Mouse (Mus musculus): ENCODE data around the gene Ubap2l. TPM values are rescaled to one million over a fixed set of nuclear protein-coding genes. Genes with fewer than 3 reads are reported as not detected.

The Ubap2l gene
- polyA plus RNA-seq, 1 experiment from 2014 or later: 132 TPM

DNA sequence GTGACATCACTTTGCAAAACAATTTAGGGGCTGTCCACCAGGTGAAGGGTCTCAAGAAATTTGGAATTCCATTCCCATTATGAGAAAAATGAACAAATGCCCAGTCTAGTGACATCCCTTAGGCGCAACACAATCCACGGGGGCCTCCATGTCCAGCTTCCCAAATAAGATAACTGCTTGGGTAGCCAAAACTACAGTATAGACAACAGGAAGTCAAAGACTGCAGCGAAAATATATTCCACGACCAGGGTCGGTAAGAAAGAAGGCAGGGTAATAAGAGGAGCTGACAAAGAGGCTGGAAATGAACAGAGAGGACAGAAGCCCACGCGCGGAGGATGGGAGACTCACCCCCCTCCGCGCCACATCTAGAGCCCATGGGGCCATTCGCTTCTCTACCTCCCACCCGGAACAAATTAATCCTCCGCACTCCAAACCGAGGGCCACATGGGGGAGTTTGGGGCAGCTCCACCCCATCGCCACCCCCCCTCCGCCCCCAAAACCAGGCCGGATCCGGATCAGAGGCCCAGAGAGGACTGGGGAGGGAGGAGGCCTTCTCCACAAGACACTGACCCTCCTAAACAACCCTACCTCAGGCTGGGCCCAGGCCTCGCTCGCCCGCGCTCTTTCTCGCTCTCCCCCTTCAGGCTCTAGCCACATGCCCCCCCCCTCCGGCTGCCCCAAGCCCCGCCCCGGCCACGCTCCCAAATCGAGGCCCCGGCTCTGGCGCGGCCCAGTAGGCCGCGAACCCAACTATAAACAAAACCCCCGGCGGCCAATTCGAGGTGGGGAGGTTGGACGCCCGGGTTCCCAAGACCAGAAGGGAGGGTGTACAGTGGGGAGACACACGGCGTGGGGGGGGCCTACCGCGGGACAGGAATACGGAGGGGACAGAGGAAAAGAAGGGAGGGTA, 732 bp downstream of the Ubap2l start, which contains the start of gene 4933434E20Rik:
4933434E20Rik (plus strand) TSS at position 196 of the 910 bp plus-strand sequence.
- Histone ChIP-seq H3K27me3 (replicated peaks; ENCODE audit: control insufficient read depth, insufficient read depth, low read length) (no peaks in the 10 kb centered on the region), H3K9ac (ENCODE audit: low read length) (peak within 1 kb of the TSS; percentile 97)

DNA sequence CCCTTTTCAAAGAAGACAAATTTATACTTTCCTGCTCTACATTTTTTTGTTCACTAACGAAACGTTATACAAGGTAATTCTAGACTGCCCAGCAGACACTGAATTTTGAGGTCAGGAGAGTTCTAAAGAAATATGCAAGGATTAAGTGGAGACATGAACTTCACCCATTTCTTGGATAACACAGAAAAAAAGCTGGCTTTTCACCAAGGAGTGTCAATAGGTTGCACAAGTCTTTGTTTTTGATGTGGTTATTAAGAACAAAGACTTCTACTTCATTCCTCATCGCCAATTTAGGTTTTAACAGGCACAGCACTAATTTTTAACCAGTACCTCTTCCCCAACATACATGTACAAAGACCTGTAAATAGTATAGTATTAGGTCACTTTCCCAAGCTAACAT, 2.7 kb downstream of the Ubap2l start:
- Histone ChIP-seq H3K9me3 (replicated peaks; ENCODE audit: control insufficient read depth, low read length) (no peaks in the 10 kb centered on the region), H3K9ac (ENCODE audit: low read length) (peak overlapping the region; percentile 35; the same call in 1 of the 2 replicates), H3K4me1 (ENCODE audit: control insufficient read depth, insufficient read depth, low read length) (peaks cover 21% of the 10 kb centered on the region), H3K4me3 (ENCODE audit: low read depth, low read length) (no peak overlapping the region), H3K4me2 (ENCODE audit: low read length) (no peak overlapping the region), H3K27ac (ENCODE audit: low read depth, low read length) (no peak overlapping the region), H3K36me3 (ENCODE audit: control insufficient read depth, insufficient read depth, low read length) (peaks cover 27% of the 10 kb centered on the region), H3K27me3 (replicated peaks; ENCODE audit: control insufficient read depth, insufficient read depth, low read length) (no peaks in the 10 kb centered on the region)
- no peak for DNase-seq (ENCODE audit: low spot score)
- no peak for ATAC-seq
- WGBS: 48% methylated on average over 3 of the region's 3 CpGs

More for the DNA sequence above, 732 bp downstream of the Ubap2l start, which contains the start of gene 4933434E20Rik:
- under 1% methylated on average over 43 of the region's 43 CpGs for WGBS
- H3K9me3 ChIP-seq (replicated peaks; ENCODE audit: control insufficient read depth, low read length): no peaks in the 10 kb centered on the region
- H3K27ac ChIP-seq (ENCODE audit: low read depth, low read length): peak within 1 kb of the TSS; percentile 91
- peaks cover 28% of the 10 kb centered on the region for H3K36me3 ChIP-seq (ENCODE audit: control insufficient read depth, insufficient read depth, low read length)
- H3K4me1 ChIP-seq (ENCODE audit: control insufficient read depth, insufficient read depth, low read length): peaks cover 26% of the 10 kb centered on the region
- peak within 1 kb of the TSS; percentile 83 for H3K4me2 ChIP-seq (ENCODE audit: low read length)
- peak within 1 kb of the TSS; percentile 88 for H3K4me3 ChIP-seq (ENCODE audit: low read depth, low read length)
- DNase-seq (ENCODE audit: low spot score) (peak; percentile 58), ATAC-seq (peak; percentile 69)

DNA sequence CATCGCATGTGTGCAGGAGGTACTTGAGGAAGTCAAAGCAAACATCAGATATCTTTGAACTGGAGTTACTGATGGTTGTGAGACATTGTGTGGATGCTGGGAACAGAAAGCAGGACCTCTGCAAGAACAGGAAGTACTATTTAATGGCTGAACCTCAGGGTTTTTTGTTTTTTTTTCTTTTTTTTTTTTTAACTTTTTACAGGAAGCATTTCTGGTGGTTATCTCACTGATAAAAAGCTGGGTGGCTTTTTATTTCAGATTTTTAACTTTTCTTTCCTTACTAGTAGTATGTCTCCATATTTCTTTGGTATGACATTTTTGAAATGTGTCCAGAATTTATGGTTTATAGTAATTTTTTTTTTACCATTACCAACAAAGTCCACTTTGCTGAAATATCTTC, 16.2 kb downstream of the Ubap2l start:
- WGBS: 96% methylated on average over 1 of the region's 1 CpGs
- H3K36me3 ChIP-seq (ENCODE audit: control insufficient read depth, insufficient read depth, low read length): peaks cover 86% of the 10 kb centered on the region
- ATAC-seq: no peak
- DNase-seq (ENCODE audit: low spot score): no peak
- no peak overlapping the region for H3K9ac ChIP-seq (ENCODE audit: low read length)
- H3K4me1 ChIP-seq (ENCODE audit: control insufficient read depth, insufficient read depth, low read length): no peaks in the 10 kb centered on the region
- H3K4me2 ChIP-seq (ENCODE audit: low read length): no peak overlapping the region
- H3K27me3 ChIP-seq (replicated peaks; ENCODE audit: control insufficient read depth, insufficient read depth, low read length): no peaks in the 10 kb centered on the region
- H3K27ac ChIP-seq (ENCODE audit: low read depth, low read length): no peak overlapping the region
- no peak overlapping the region for H3K4me3 ChIP-seq (ENCODE audit: low read depth, low read length)
- H3K9me3 ChIP-seq (replicated peaks; ENCODE audit: control insufficient read depth, low read length): no peaks in the 10 kb centered on the region

DNA sequence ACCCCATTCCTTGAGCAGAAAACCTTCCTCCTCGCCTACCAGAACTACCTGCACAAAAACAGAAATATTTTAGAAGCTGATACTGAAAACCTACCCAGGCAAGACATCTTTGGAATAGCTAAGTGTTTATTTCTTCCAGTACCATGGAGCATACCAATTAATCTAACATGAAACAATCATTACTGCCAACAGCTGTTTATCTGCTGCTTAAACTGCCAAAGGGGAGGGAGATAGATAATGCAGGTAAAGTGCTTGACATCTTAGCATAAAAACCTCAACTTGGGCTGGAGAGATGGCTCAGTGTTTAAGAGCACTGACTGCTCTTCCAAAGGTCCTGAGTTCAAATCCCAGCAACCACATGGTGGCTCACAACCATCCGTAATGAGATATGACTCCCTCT, 17.8 kb downstream of the Ubap2l start:
- no peak overlapping the region for H3K4me2 ChIP-seq (ENCODE audit: low read length)

DNA sequence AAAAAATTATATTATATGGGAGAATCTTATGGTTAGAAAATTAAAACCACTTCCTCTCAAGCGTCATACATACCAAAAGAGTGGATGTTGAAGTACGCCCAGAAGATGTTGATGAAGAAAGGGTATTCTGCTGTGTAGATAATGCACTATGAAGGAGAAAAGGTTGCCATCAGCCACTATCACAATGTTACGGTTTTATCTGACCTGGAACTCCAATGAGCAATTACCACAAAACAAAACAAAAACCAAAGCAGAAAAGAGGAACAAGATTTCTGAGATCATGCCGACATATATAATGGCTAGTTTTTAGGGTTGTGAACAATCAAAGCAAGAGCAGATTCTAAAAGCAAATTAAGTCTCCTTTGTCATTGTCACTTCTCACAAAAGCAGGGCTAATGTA, 35.8 kb downstream of the Ubap2l start:
- Histone ChIP-seq H3K4me3 (ENCODE audit: low read depth, low read length) (no peak overlapping the region), H3K4me2 (ENCODE audit: low read length) (no peak overlapping the region), H3K36me3 (ENCODE audit: control insufficient read depth, insufficient read depth, low read length) (peaks cover 98% of the 10 kb centered on the region), H3K27me3 (replicated peaks; ENCODE audit: control insufficient read depth, insufficient read depth, low read length) (no peaks in the 10 kb centered on the region), H3K27ac (ENCODE audit: low read depth, low read length) (no peak overlapping the region), H3K4me1 (ENCODE audit: control insufficient read depth, insufficient read depth, low read length) (no peaks in the 10 kb centered on the region), H3K9ac (ENCODE audit: low read length) (no peak overlapping the region), H3K9me3 (replicated peaks; ENCODE audit: control insufficient read depth, low read length) (no peaks in the 10 kb centered on the region)
- 92% methylated on average over 4 of the region's 4 CpGs for WGBS
- no peak for DNase-seq (ENCODE audit: low spot score)
- ATAC-seq: no peak

More for the DNA sequence above, 17.8 kb downstream of the Ubap2l start:
- ATAC-seq (no peak), DNase-seq (ENCODE audit: low spot score) (no peak)
- no peaks in the 10 kb centered on the region for H3K9me3 ChIP-seq (replicated peaks; ENCODE audit: control insufficient read depth, low read length)
- no peak overlapping the region for H3K9ac ChIP-seq (ENCODE audit: low read length)
- H3K27ac ChIP-seq (ENCODE audit: low read depth, low read length): no peak overlapping the region
- no peak overlapping the region for H3K4me3 ChIP-seq (ENCODE audit: low read depth, low read length)
- no peaks in the 10 kb centered on the region for H3K4me1 ChIP-seq (ENCODE audit: control insufficient read depth, insufficient read depth, low read length)
- 92% methylated on average over 2 of the region's 2 CpGs for WGBS
- peaks cover 89% of the 10 kb centered on the region for H3K36me3 ChIP-seq (ENCODE audit: control insufficient read depth, insufficient read depth, low read length)
- no peaks in the 10 kb centered on the region for H3K27me3 ChIP-seq (replicated peaks; ENCODE audit: control insufficient read depth, insufficient read depth, low read length)

DNA sequence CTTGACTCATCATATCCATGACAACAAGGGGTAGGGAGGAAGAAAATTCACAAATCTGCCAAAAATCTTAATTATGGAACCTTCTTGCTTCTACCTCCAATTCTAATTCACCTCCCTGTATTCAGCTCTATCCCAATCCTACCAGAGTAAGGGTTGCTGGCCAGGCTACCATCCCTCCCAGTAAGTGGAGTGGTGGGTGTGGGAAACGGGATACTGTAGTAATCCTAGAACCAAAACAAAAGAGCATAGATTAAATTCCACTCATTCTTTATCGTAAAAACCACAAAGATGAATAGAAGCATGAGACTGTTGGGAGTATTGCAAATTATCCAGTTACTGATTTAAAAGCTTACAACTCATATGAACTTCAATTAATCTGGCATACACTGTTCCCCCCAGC, 42.1 kb downstream of the Ubap2l start:
- H3K4me2 ChIP-seq (ENCODE audit: low read length): no peak overlapping the region
- peaks cover 96% of the 10 kb centered on the region for H3K36me3 ChIP-seq (ENCODE audit: control insufficient read depth, insufficient read depth, low read length)
- WGBS: 81% methylated on average over 2 of the region's 2 CpGs
- H3K4me1 ChIP-seq (ENCODE audit: control insufficient read depth, insufficient read depth, low read length): no peaks in the 10 kb centered on the region
- H3K27me3 ChIP-seq (replicated peaks; ENCODE audit: control insufficient read depth, insufficient read depth, low read length): no peaks in the 10 kb centered on the region
- no peak overlapping the region for H3K9ac ChIP-seq (ENCODE audit: low read length)
- H3K27ac ChIP-seq (ENCODE audit: low read depth, low read length): no peak overlapping the region
- ATAC-seq (no peak), DNase-seq (ENCODE audit: low spot score) (no peak)
- no peaks in the 10 kb centered on the region for H3K9me3 ChIP-seq (replicated peaks; ENCODE audit: control insufficient read depth, low read length)
- no peak overlapping the region for H3K4me3 ChIP-seq (ENCODE audit: low read depth, low read length)

DNA sequence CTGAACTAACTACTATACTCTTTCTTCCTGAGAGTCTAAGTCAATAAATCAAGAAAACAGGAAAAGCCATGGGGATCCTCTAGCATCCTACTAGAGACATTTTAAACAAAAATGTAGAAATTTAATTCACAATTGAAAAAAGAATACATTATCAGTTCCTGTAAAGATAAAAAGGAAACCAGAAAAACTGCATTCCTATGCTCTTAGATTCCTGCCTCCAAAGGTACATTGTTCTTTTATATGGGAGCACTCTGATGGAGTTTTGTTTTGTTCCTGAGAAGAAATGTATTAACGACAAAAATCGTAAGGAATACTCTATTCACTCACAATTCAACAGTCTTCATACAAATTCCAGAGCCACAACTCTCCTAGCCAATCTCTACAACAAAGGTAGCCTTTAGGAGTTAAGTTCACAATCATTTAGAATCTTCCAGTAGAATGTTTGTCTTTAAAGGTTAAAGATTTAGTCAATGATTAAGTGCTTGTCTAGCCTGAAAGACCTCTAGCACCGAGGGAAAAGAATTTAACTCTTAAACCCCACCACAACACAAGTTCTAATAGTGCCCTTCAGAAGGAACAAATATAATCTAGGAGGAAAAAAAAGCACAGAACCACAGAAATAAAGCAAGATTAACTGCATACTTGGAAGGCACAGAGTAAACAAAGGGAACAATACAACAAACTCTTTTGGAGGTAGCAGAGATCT, 48.2 kb downstream of the Ubap2l start:
- Histone ChIP-seq H3K4me3 (ENCODE audit: low read depth, low read length) (no peak overlapping the region), H3K4me2 (ENCODE audit: low read length) (no peak overlapping the region), H3K9ac (ENCODE audit: low read length) (no peak overlapping the region), H3K27ac (ENCODE audit: low read depth, low read length) (no peak overlapping the region), H3K4me1 (ENCODE audit: control insufficient read depth, insufficient read depth, low read length) (no peaks in the 10 kb centered on the region), H3K9me3 (replicated peaks; ENCODE audit: control insufficient read depth, low read length) (no peaks in the 10 kb centered on the region), H3K36me3 (ENCODE audit: control insufficient read depth, insufficient read depth, low read length) (peaks cover 80% of the 10 kb centered on the region), H3K27me3 (replicated peaks; ENCODE audit: control insufficient read depth, insufficient read depth, low read length) (no peaks in the 10 kb centered on the region)
- WGBS: 79% methylated on average over 3 of the region's 3 CpGs
- DNase-seq (ENCODE audit: low spot score) (no peak), ATAC-seq (no peak)

DNA sequence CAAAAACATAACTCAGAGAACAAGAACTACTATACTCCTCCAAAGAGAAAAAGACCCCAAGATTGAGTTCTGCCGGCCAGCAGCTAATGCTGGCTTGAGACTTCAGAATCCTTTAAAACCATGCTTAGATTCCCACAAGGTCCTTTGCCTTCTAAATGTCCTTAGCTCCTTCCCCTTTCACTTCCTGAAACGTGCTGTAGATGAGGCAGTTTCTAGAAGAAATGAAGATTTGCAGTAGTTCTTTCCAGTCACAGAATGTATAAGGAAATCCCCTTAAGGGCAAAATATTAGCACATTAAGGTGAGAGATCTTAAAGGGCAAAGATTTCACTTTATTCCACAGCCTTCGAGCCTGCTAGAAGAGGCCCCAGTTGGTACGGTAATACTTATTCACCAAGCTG, 52.6 kb downstream of the Ubap2l start:
- H3K9me3 ChIP-seq (replicated peaks; ENCODE audit: control insufficient read depth, low read length): no peaks in the 10 kb centered on the region
- ATAC-seq: no peak
- no peak overlapping the region for H3K4me3 ChIP-seq (ENCODE audit: low read depth, low read length)
- no peaks in the 10 kb centered on the region for H3K27me3 ChIP-seq (replicated peaks; ENCODE audit: control insufficient read depth, insufficient read depth, low read length)
- H3K4me2 ChIP-seq (ENCODE audit: low read length): no peak overlapping the region
- 80% methylated on average over 4 of the region's 4 CpGs for WGBS
- no peak for DNase-seq (ENCODE audit: low spot score)
- H3K36me3 ChIP-seq (ENCODE audit: control insufficient read depth, insufficient read depth, low read length): peaks cover 52% of the 10 kb centered on the region
- H3K4me1 ChIP-seq (ENCODE audit: control insufficient read depth, insufficient read depth, low read length): no peaks in the 10 kb centered on the region
- no peak overlapping the region for H3K27ac ChIP-seq (ENCODE audit: low read depth, low read length)
- no peak overlapping the region for H3K9ac ChIP-seq (ENCODE audit: low read length)
